Comparison of ENCODE assay signal across 8 mouse cellular contexts in genomic region chr17:47168105-47168504, GRCm38 (mm10).
DNase-seq lines count a peak whose midpoint lies in the region; ATAC-seq lines count a peak whose summit lies in the region.

No protein-coding gene starts in this region.

- no peak overlapping the region for H3K4me3 ChIP-seq in kidney, embryonic 15.5 days (replicated peaks)

- peak; percentile 73 for ATAC-seq in kidney, embryonic 15.5 days (replicated peaks; ENCODE audit: low FRiP score)

- peak overlapping the region; percentile 17; the same call in 1 of the 2 replicates for H3K4me2 ChIP-seq in kidney, embryonic 15.5 days

- H3K27me3 ChIP-seq in kidney, embryonic 15.5 days: no peaks in the 10 kb centered on the region

- H3K36me3 ChIP-seq in kidney, embryonic 15.5 days: peaks cover 9% of the 10 kb centered on the region

- peaks cover 64% of the 10 kb centered on the region for H3K4me1 ChIP-seq in kidney, embryonic 15.5 days

- H3K27ac ChIP-seq in kidney, embryonic 15.5 days: peak overlapping the region; percentile 73

- H3K9ac ChIP-seq in kidney, embryonic 15.5 days: no peak overlapping the region

- 53% methylated on average over 8 of the region's 8 CpGs for WGBS in kidney, embryonic 15.5 days

- DNase-seq in adrenal gland, postnatal 10 days: peak; percentile 55
- no peak for DNase-seq in adrenal gland, adult 8-10 months
- DNase-seq in urinary bladder, postnatal 25 days (ENCODE audit: low spot score): peak; percentile 47
- DNase-seq in urinary bladder, postnatal 10 days (ENCODE audit: low spot score): no peak
- no peak for DNase-seq in frontal cortex, postnatal 36 days (ENCODE audit: low spot score in 2 of 2)
- no peak for DNase-seq in frontal cortex, postnatal 10 days (ENCODE audit: low spot score in 2 of 2)
- DNase-seq in thymus, postnatal 25 days: no peak

- H3K9me3 ChIP-seq in kidney, embryonic 15.5 days (replicated peaks): no peaks in the 10 kb centered on the region

Comparison
In these comparisons a context has a peak if more than half of its experiments do, and no peak if none do; other contexts are left out.
1. DNase-seq: peak in adrenal gland, postnatal 10 days (single experiment) and urinary bladder, postnatal 25 days (single experiment); none in adrenal gland, adult 8-10 months (single experiment), urinary bladder, postnatal 10 days (single experiment), frontal cortex, postnatal 36 days (0 of 2), frontal cortex, postnatal 10 days (0 of 2) and thymus, postnatal 25 days (single experiment).